Mouse (Mus musculus) myocyte (in vitro differentiated cells): ENCODE data around the gene Usp30.

Experiments
- CEBPB ChIP-seq: IDR thresholded peaks from 2 replicates; pipeline ENCODE4 v1.6.1; 2011; ENCODE audit warnings: mild to moderate bottlenecking, moderate library complexity; ENCODE audit not compliant: poor library complexity, insufficient read depth, severe bottlenecking
- MAX ChIP-seq: IDR thresholded peaks from one replicate; pipeline ENCODE4 v1.6.1; 2011; ENCODE audit warnings: low read depth, mild to moderate bottlenecking, control low read depth
- MYOG ChIP-seq, 3 experiments: IDR thresholded peaks; one replicate each; pipeline ENCODE4 v1.6.1; 2011; ENCODE audit warnings: control low read depth in 2 of 3, low read depth in 2 of 3, mild to moderate bottlenecking in 2 of 3; ENCODE audit not compliant: insufficient read length in 2 of 3, control insufficient read depth in 1 of 3, insufficient read depth in 1 of 3
- POLR2A ChIP-seq: IDR thresholded peaks from one replicate; pipeline ENCODE4 v1.6.1; 2011; ENCODE audit warnings: low read depth, mild to moderate bottlenecking, control low read depth, moderate library complexity; ENCODE audit not compliant: insufficient read length
- POLR2AphosphoS2 ChIP-seq: IDR thresholded peaks from one replicate; pipeline ENCODE4 v1.6.1; 2011; ENCODE audit warnings: low read depth, control low read depth; ENCODE audit not compliant: insufficient read length
- SRF ChIP-seq: IDR thresholded peaks from one replicate; pipeline ENCODE4 v1.6.1; 2011; ENCODE audit warnings: low read depth; ENCODE audit not compliant: control insufficient read depth, insufficient read length
- TCF12 ChIP-seq: IDR thresholded peaks from one replicate; pipeline ENCODE4 v1.6.1; 2011; ENCODE audit warnings: mild to moderate bottlenecking, control low read depth; ENCODE audit not compliant: poor library complexity, insufficient read depth, severe bottlenecking
- USF1 ChIP-seq: IDR thresholded peaks from one replicate; pipeline ENCODE4 v1.6.1; 2011; ENCODE audit warnings: low read depth, mild to moderate bottlenecking, control low read depth, moderate library complexity

GRCm38 (mm10) chr5:114138277-114139164, 73.3 kb downstream of the Usp30 start:
- no peak for TF ChIP-seq USF1
- TF ChIP-seq CEBPB = no peak
- TF ChIP-seq POLR2A = no peak
- no peak for TF ChIP-seq SRF
- no peak for TF ChIP-seq MYOG (IDR thresholded peaks at IDR 0.05; ENCODE audit: control insufficient read depth in 1 of 3, insufficient read depth in 1 of 3, insufficient read length in 2 of 3, low read depth in 2 of 3)
- TF ChIP-seq POLR2AphosphoS2 = no peak
- TF ChIP-seq MAX = no peak
- no peak for TF ChIP-seq TCF12
